Mouse (Mus musculus): ENCODE results near the gene Coa7.

GRCm38 (mm10) chr4:108314041-108314440 lies 13.9 kb upstream of the Coa7 start:
- no peak for TF ChIP-seq CTCF (IDR thresholded peaks at IDR 0.05; ENCODE audit: borderline replicate concordance, control insufficient read depth, extremely low read depth, insufficient read depth, low read length, poor library complexity)
- no peak for TF ChIP-seq POLR2A (IDR thresholded peaks at IDR 0.05; ENCODE audit: control insufficient read depth, extremely low read depth, insufficient read depth, low read length, poor library complexity)

Measured in thymus, adult 2 months (tissue).